Mouse (Mus musculus): ENCODE results near the gene Gm28308.

The Gm28308 gene

GRCm38 (mm10) chr6:52218643-52219215 is 5.6 kb upstream of the Gm28308 start:
- no peak for DNase-seq

DNA sequence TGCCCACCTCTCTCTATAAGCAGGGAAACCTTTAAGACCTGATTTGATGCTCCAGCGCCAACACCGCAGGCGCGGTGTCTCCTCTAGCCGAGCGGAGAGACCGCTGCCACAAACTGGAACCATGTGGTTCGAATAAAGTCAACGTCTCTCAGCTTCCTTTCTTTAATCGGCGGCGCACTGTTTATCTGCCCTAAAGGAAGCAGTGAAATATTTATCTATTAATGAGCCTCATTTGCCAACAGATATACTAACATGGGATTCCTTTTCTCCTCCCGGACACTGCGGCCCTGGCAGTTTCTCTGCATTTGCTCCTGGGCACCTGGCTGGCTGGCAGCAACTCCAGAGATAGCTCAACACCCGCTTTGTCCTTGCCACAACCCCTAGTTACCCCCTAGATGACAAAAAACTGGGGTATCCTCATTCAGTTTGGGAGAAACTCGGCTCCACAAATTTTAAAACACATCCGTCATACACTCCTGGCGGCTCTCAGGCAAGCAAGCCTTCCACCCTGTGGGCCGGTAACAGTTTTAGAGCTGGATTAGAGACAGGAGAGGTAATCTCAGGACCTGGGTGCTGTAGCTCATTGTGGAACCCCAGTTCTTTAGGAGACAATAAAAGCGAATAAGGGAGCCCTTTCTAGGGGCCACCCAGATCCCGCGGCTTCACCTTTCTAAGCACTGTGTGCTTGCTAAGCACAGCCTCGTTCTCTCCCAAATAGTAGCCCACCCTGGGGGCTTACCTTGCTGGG is 4.9 kb upstream of the Gm28308 start:
- peak; percentile 30 for DNase-seq

DNA sequence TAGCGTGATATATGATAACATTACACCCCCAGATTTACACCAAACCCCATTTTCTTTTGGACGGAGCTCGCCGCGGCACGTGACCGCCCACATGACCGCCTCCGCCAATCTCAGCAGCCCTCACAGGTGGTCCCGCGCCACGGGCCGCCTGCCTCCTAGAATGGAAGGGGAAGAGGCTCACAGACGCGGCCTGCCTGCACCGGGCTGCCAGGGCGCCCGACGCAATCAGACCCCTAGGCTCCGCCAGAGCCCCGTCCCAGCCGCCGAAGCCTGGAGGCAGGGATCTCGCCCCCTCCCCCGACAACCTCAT is 4.3 kb upstream of the Gm28308 start:
- no peak for DNase-seq

GRCm38 (mm10) chr6:52216691-52217458 is 3.7 kb upstream of the Gm28308 start:
- no peak for DNase-seq

- no peak for DNase-seq
Measured at GRCm38 (mm10) chr6:52215771-52216535, 2.8 kb upstream of the Gm28308 start.

DNA sequence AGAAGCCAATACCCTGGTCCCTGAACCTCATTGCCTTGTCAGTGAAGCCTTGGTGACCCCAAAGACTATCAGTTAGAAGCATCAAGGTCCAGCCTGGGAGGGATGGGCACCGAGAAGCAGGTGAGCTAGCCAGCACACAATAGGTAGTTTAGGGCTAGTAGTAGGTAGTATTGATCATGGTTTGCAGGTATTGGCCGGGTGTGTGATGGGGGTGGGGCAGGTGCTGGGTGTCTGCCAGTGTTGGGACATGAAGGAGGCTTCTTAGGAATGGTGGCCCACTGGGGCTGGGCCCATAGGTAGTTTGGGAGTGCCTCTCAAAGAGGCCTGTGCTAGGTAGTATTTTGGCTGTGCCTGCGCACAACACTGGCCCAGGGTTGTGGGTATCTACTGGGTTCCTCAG is 1.9 kb upstream of the Gm28308 start:
- no peak for DNase-seq

DNA sequence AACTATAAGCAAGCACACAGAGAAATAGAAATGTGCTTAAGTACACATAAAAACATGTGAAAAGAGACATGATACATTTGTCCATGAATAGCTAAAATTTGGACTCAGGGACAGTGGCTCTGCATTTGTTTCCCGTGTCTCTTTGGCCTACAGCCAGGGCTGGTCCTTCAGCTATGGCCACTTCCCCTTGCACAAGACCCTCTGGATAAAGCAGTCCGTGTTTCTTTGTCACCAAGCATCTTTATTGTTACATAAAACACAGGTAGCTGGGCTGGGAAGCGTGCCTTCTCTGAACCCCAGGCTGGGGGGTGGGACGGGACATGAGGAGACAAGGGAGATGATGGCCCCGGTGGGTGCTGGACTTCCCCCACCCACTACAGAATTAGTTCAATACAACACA is 1.1 kb upstream of the Gm28308 start:
- no peak for DNase-seq

DNA sequence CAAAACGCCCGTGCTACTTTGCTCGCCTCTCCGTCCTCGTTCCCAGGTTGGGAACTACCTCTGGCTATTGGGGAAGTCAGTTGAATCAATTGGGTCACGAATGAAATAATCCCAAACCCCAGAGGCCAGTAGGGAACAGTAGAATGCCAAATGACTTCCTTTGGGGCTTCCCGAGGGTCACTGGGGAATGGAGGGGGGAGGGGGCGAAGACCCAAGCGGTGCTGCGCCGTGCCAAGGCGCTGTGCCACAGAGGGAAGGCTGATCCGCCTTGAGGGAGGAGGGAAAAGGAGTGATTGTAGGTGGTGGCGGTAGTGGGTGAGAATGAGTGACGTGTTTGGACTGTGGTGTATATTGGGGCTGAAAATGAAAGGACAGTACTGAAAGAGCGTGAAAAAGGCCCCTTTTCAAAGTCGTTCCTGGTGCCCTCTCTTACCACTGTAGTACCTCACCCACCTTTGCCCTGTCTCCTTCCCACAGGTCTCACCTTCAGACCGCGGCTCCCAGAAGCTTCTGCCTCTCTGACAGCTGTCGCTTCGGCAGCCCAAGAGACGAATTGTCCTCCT is 502 bp downstream of the Gm28308 start:
- DNase-seq = no peak

GRCm38 (mm10) chr6:52211961-52212360 is 1.2 kb downstream of the Gm28308 start:
- no peak for DNase-seq

DNA sequence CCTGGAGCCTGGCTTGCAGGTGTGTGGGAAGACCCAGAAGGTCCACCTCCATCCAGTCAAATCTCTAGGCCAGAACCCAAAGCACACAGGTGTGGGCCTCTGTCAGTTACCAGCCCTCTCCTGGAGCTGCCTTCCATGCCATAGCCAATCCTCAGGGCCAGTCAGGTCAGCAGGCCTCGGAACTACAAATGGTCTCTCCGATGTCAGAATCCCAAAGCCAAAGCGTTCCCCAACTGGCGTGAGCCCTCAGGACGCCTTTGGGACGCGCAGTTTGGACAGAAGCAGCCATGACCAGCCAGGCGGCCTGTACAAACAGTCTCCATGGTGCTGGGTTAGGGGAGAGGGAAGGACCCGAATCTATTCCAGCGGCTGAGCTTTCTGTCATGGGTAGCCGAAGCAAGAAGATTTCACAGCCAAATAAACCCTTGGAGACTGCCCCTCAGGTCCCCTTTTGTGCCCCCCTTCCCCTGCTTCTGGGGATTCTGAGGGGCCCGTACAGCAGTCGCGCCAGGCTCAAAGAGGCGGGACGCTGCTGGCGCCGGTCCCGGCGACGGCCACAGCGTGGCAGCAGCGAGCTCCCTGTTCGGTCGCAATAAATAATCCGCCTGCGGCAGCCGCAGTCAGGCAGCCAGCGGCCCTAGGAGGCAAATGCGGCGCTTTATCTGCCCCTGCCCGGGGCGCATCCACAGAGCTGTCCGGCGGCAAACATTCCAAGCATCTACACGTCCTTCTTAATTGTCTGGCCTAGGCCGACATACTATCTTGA is 1.8 kb downstream of the Gm28308 start:
- peak; percentile 84 for DNase-seq

DNA sequence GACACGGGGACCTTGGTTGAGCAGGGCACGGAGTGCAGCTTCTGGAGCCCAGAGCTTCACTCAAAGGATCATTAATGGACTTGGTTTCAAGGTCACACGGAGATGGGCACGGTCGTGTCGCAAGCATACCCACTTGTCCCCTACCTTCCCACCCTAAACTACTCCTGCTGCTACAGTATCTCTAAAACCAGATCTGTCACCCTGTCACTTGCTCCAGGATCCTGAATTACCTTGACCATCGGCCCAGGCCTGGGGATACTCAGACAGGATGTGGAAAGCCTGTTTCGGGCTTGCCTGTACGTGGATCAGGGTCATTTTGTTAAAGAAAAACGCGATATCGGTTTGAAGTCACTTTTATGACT is 3.5 kb downstream of the Gm28308 start:
- no peak for DNase-seq

GRCm38 (mm10) chr6:52208868-52209684 is 4.1 kb downstream of the Gm28308 start:
- no peak for DNase-seq

DNA sequence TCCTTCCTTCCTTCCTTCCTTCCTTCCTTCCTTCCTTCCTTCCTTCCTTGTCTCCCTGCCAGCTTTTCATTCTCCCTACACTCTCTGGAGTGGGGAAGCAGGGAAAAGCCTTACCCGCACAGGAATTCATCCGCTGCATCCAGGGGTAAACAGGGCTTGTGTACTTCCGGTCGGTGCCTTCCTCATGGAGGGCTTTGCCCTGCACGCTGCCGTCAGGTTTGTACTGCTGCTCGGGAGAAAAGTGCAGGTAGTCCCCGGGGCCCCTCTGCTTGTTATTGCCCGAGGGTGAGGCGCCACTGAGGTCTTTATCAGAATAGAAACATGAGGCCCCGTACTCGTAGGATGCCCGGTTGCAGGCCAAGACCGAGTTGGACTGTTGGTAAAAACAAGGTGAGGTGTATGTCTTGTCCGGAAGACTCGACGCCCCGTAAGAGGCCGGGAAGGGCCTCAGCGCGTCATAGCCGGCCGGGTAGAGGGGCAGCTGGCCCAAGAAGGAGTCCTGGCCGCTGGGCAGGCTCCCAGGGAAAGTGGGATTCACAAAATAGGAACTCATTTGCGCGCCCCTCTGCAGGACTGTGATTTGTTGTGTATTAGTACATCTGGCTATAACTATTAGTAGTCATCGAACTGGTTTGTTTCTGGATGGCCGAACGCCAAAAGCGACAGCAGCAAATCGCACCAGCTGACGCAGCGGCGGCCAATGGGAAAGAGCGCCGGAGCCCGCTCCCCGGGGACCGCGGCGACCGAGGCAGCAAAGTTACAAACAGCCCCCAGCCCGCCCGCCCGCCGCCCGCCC is 4.9 kb downstream of the Gm28308 start, which contains the start of gene Hoxa6:
Gene Hoxa6 (minus strand): TSS at position 651 of the 796 bp plus-strand sequence.
- no peak for DNase-seq

- DNase-seq = no peak
Measured at GRCm38 (mm10) chr6:52207684-52207976, 5.5 kb downstream of the Gm28308 start.

GRCm38 (mm10) chr6:52206882-52207683 is 6.1 kb downstream of the Gm28308 start:
- no peak for DNase-seq

DNA sequence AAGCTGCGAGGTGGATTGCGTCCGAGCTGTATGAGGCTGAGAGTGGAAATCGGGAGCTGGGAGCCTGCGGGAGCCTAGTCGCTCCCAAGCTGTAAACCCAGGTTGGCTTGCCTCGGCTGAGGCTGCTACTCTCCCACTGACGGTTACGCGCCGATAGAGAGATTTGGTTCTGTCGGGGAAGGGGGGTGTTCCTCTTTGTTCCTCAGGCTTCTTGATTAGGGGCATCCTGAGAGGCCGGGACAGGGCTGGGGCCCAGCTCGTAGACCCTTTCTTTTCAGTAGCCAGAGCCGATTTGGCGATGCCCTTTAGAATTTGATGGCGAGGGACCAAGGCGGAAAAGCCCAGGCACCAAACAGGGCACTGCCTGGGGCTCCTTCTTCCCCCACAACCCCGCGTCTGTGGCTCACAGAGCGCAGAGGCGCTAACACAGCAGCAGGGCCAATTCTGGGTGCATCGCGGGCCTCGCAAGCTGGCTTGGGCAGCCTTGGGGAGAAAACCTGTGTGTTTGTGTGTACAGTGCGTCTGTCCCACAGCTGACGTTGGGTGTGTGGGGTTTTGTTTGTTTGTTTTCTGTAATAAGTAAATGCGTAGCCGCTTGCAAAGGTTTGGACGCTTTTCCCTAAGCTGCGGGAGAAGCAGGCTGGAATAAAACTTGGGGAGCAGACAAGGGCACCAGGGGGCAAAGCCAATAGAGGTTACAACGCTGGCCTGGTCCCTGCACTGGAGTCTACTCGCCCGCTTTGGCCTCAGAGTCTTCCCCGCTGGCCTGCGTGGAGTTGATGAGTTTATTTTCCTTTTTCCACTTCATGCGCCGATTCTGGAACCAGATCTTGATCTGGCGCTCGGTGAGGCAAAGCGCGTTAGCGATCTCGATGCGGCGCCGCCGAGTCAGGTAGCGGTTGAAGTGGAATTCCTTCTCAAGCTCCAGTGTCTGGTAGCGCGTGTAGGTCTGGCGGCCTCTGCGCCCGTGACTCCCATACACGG is 7.2 kb downstream of the Gm28308 start:
- no peak for DNase-seq

DNA sequence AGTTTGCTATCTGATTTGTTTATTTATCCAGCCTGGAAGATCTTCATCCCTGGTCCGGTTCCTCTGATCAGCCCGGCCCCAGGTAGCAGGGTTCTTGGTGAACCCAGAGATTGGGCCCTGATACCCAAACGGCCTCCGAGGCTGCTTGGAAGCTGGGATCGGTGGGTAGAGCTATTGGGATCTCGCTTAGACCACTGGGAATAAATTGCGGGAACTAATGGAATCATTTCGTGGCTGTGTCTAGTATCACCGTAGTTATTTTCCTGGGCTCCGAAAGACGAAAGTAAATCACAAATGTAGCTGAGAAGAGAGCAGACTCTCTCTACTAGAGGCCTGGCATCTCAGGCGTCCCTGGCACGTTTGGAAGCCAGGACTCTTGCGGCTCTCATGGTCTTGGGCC is 7.9 kb downstream of the Gm28308 start:
- DNase-seq = no peak

DNA sequence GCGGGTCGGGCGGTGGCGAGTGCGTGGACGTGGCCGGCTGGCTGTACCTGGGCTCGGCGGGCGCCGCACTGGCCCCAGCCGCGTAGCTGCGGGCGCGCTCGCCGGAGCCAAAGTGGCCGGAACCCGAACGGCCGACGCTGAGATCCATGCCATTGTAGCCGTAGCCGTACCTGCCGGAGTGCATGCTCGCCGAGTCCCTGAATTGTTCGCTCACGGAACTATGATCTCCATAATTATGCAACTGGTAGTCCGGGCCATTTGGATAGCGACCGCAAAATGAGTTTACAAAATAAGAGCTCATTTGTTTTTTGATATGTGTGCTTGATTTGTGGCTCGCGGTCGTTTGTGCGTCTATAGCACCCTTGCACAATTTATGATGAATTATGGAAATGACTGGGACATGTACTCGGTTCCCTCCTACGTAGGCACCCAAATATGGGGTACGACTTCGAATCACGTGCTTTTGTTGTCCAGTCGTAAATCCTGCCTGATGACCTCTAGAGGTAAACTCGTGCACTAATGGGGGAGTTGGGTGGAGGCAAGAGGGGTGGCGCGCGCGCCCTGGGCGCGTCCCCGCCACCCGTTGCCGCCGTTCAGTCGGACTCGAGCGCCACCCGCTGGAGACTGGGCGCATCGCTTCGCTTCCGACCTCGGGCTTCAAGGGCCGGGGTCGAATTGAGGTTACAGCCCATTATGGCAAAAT is 8.9 kb downstream of the Gm28308 start, which contains the start of gene Hoxa5:
Gene Hoxa5 (minus strand): TSS at position 538 of the 703 bp plus-strand sequence.
- DNase-seq = no peak

Measured in retina, postnatal 1 day (tissue).